Mouse (Mus musculus) bone marrow macrophage, adult 2 months (primary cell): Measurements from ENCODE around the gene Cfap69. TPM values are rescaled to one million over a fixed set of nuclear protein-coding genes. Genes with fewer than 3 reads are reported as not detected.
A peak's percentile ranks its signal among the peaks of the same experiment; 100 is the strongest.
"Not testable (repeated sequence)": the region's sequence is repeated elsewhere in the genome, so short reads cannot be mapped to it uniquely, and the experiment has no call there.

Source experiments
- H3K27ac ChIP-seq: 2 replicates; pipeline ENCODE4 v1.5.1; 2012; ENCODE audit warnings: low read depth, low read length; ENCODE audit not compliant: insufficient read depth
- H3K4me1 ChIP-seq: 2 replicates; pipeline ENCODE4 v1.6.1; 2012; ENCODE audit warnings: low read length; ENCODE audit not compliant: control insufficient read depth, insufficient read depth
- H3K4me3 ChIP-seq: 2 replicates; pipeline ENCODE4 v1.5.1; 2012; ENCODE audit warnings: mild to moderate bottlenecking, low read length, moderate library complexity; ENCODE audit not compliant: insufficient read depth
- CTCF ChIP-seq: IDR thresholded peaks from 2 replicates; pipeline ENCODE4 v1.5.1; 2012; ENCODE audit warnings: low read depth, mild to moderate bottlenecking, low read length, moderate library complexity
- POLR2A ChIP-seq: IDR thresholded peaks from 2 replicates; pipeline ENCODE4 v1.6.1; 2012; ENCODE audit warnings: mild to moderate bottlenecking, low read depth, low read length, borderline replicate concordance
- polyA plus RNA-seq: library from polyadenylated mRNA; stranded (reverse); fragments of >200 nt; gene quantifications from 2 replicates; pipeline ENCODE4 v1.2.4, GENCODE M21; 2012; ENCODE audit not compliant: missing spikeins, insufficient read depth, insufficient read length

Gene Cfap69
- polyA plus RNA-seq, 1 experiment, result not detected

DNA sequence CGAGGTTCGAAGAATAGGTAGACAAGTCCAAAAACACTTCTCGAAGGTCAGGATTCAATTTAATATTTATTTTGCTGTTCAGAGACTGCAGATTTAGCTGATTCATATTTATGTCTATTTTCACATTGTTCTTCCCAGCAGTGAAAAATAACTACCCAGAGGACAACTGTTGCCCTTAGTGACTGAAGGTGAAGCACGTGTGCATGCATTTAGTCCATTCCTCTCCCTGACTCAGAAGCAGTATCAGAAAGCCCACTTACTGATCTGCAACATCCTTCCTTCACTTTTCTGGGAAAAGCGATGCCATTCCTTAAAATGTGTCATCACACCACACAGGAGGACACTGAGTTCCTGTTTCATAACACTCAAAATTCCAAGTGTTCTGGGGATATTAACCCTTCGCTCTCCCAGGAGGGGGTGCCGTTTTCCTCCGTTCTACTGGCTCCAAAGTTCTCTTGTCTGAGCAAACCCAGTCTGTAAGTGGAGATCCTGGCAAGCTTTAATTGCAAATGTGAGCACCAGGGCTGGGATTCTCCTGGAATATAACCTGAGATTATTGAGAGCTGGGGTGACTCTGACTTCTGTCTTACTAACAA is 25.0 kb upstream of the Cfap69 start:
- TF ChIP-seq CTCF (no peak), POLR2A (no peak)
- Histone ChIP-seq H3K4me3 (no peak overlapping the region), H3K4me1 (no peaks in the 10 kb centered on the region; the same call in 1 of the 2 replicates), H3K27ac (no peak overlapping the region)

- Histone ChIP-seq H3K27ac (no peak overlapping the region), H3K4me1 (no peaks in the 10 kb centered on the region), H3K4me3 (no peak overlapping the region)
- no peak for TF ChIP-seq CTCF
- TF ChIP-seq POLR2A, result no peak
These were observed 24.2 kb upstream of the Cfap69 start for GRCm38 (mm10) chr5:5688228-5688627.

- Histone ChIP-seq H3K4me3 (no peak overlapping the region), H3K27ac (no peak overlapping the region), H3K4me1 (no peaks in the 10 kb centered on the region)
- no peak for TF ChIP-seq CTCF
- TF ChIP-seq POLR2A, result no peak
These were observed 22.9 kb upstream of the Cfap69 start for GRCm38 (mm10) chr5:5686973-5687372.

GRCm38 (mm10) chr5:5684946-5685345 is 20.9 kb upstream of the Cfap69 start:
- H3K4me1 ChIP-seq, H3K27ac ChIP-seq: not testable (repeated sequence)

GRCm38 (mm10) chr5:5683292-5683691 is 19.3 kb upstream of the Cfap69 start:
- Histone ChIP-seq H3K27ac (no peak overlapping the region), H3K4me1 (no peaks in the 10 kb centered on the region), H3K4me3 (no peak overlapping the region)
- TF ChIP-seq POLR2A (no peak), CTCF (no peak)

More at GRCm38 (mm10) chr5:5684946-5685345, 20.9 kb upstream of the Cfap69 start:
- H3K4me3 ChIP-seq, result not testable (repeated sequence)

- Histone ChIP-seq H3K4me3 (no peak overlapping the region), H3K27ac (no peak overlapping the region), H3K4me1 (no peaks in the 10 kb centered on the region)
- TF ChIP-seq POLR2A (no peak), CTCF (no peak)
These were observed 15.4 kb upstream of the Cfap69 start for GRCm38 (mm10) chr5:5679459-5679858.

- Histone ChIP-seq H3K4me3 (no peak overlapping the region), H3K27ac (no peak overlapping the region), H3K4me1 (no peaks in the 10 kb centered on the region)
- TF ChIP-seq CTCF (no peak), POLR2A (no peak)
These were observed 12.0 kb upstream of the Cfap69 start for GRCm38 (mm10) chr5:5676082-5676481.

DNA sequence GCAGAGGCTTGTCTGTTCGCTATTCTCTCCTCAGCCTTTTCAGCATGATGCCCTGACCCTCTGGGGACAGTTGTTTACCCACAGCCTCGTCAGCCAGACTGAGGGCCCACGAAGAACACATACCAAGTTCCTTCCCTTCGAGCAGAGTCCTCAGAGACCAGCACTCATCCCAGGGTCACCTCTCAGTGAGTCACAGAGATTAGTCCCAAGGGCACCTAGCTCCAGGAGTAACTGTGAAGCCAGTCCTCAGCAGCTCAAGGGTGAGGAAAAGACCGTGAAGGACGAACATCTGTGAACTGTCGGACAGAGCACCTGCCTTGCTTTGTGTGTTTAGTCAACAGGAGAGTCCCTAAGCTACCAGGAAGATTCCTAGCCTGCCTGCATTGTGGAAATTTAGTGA is 4.9 kb upstream of the Cfap69 start:
- Histone ChIP-seq H3K4me3 (no peak overlapping the region), H3K27ac (no peak overlapping the region), H3K4me1 (no peaks in the 10 kb centered on the region)
- TF ChIP-seq CTCF, result no peak
- no peak for TF ChIP-seq POLR2A

DNA sequence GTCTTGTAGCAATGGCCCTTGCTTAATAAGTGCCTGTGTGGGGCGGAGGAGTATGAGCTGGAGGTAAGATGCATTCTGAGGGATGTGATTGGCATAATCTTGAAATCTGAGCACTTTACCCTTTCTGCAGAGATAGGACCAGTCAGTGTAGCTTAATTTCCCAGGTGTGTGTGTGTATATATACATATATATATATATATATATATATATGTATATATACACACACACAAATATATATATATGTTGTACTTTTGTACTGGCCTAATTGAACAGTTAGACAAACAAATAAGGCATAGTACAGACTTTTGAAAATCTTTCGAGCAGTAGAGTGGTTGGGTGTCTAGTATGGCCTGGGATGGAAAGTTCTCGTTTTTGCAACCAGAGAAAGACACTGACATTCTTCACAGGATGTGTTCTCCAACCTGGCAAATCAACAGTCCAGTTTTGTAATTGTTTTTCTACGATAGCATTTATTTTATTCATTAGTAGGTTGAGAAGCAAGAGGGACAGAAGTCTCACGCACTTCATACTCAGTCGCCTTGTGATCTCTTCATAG is 410 bp upstream of the Cfap69 start:
- Histone ChIP-seq H3K4me1 (0 out of 2 replicates have a peak, but pooled peaks cover 3% of the 10 kb centered on the region), H3K27ac (no peak overlapping the region), H3K4me3 (peak overlapping the region; percentile 57)
- TF ChIP-seq POLR2A, result no peak
- TF ChIP-seq CTCF, result no peak

DNA sequence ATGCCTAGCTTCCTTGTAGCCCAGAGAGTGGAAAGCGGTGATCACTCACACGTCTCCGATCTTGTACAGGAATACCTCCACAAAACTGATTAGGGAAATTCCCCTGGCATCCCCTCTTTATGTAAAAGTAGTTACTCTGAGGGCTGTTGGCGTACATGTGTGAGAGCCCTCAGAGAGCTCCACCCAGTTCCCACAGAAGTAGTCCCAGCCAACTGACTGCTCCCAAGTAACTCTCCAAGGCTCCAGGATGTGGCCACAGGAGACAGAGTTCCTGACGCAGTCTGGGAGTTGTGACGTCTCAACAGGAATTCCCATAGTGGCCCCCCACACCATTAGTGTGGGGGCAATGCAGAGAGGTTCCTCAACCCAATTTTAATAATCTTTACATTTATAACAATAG is 982 bp downstream of the Cfap69 start:
- Histone ChIP-seq H3K4me1 (peaks cover 11% of the 10 kb centered on the region), H3K4me3 (no peak overlapping the region; the same call in 1 of the 2 replicates), H3K27ac (no peak overlapping the region)
- TF ChIP-seq POLR2A (no peak), CTCF (no peak)

- TF ChIP-seq CTCF (no peak), POLR2A (no peak)
- Histone ChIP-seq H3K4me3 (no peak overlapping the region), H3K27ac (no peak overlapping the region), H3K4me1 (peaks cover 11% of the 10 kb centered on the region)
These were observed 5.4 kb downstream of the Cfap69 start for GRCm38 (mm10) chr5:5658680-5659079.
